Mouse (Mus musculus) heart, embryonic 15.5 days (tissue): ENCODE data around the gene Olfr715. TPM values are rescaled to one million over a fixed set of nuclear protein-coding genes. Genes with fewer than 3 reads are reported as not detected.
"Not testable (repeated sequence)": the region's sequence is repeated elsewhere in the genome, so short reads cannot be mapped to it uniquely, and the experiment has no call there.

ENCODE experiments used
- ATAC-seq: fragments of 200-750 bp; cut with Nextera tagmentation; replicated peaks from 2 replicates; pipeline ENCODE4 v1.8.0; 2017; ENCODE audit warnings: low read depth, moderate TSS enrichment; ENCODE audit not compliant: insufficient number of reproducible peaks, insufficient read depth, low FRiP score
- H3K27ac ChIP-seq: fragments of 300-500 bp; sonication (generic); 2 replicates; pipeline ENCODE4 v1.5.1; 2015; ENCODE audit warnings: mild to moderate bottlenecking, inconsistent platforms
- H3K27me3 ChIP-seq: fragments of 300-500 bp; sonication (generic); 2 replicates; pipeline ENCODE4 v1.6.1; 2015; ENCODE audit warnings: inconsistent platforms
- H3K36me3 ChIP-seq: fragments of 300-500 bp; sonication (generic); 2 replicates; pipeline ENCODE4 v1.6.1; 2015; ENCODE audit warnings: mild to moderate bottlenecking, inconsistent platforms
- H3K4me1 ChIP-seq: fragments of 300-500 bp; sonication (generic); replicated peaks from 2 replicates; pipeline ENCODE4 v1.6.1; 2015; ENCODE audit warnings: inconsistent platforms
- H3K4me2 ChIP-seq: fragments of 300-500 bp; sonication (generic); 2 replicates; pipeline ENCODE4 v1.6.1; 2015; ENCODE audit warnings: inconsistent platforms, mild to moderate bottlenecking, moderate library complexity
- H3K4me3 ChIP-seq: fragments of 300-500 bp; sonication (generic); 2 replicates; pipeline ENCODE4 v1.5.1; 2015; ENCODE audit warnings: mild to moderate bottlenecking, inconsistent platforms
- H3K9ac ChIP-seq: fragments of 300-500 bp; sonication (generic); 2 replicates; pipeline ENCODE4 v1.6.1; 2015; ENCODE audit warnings: mild to moderate bottlenecking, inconsistent platforms
- H3K9me3 ChIP-seq: fragments of 300-500 bp; sonication (generic); replicated peaks from 2 replicates; pipeline ENCODE4 v1.6.1; 2016; ENCODE audit warnings: inconsistent platforms
- WGBS: fragments of 180-500 bp; shearing (Covaris S2); methylation state at CpG from one replicate; pipeline ENCODE4 v1.1.7; 2015; ENCODE audit warnings: mixed read lengths; 5-methylcytosine and 5-hydroxymethylcytosine counted together
- polyA plus RNA-seq: library from polyadenylated mRNA; unstranded; fragments of >200 nt; fragmentation: Nextera tagmentation; extraction: Ambion mirVana; gene quantifications from 2 replicates; pipeline ENCODE4 v1.2.1, GENCODE M21; 2015

The Olfr715 gene
- polyA plus RNA-seq: not detected in 2 replicates

GRCm38 (mm10) chr7:107130983-107131382 is at the start of gene Olfr715:
TSS of gene Olfr715 (minus strand) at chr7:107131083.
- H3K27ac ChIP-seq, H3K4me1 ChIP-seq, H3K27me3 ChIP-seq, H3K36me3 ChIP-seq, H3K9ac ChIP-seq, H3K4me2 ChIP-seq, ATAC-seq, H3K9me3 ChIP-seq, H3K4me3 ChIP-seq: not testable (repeated sequence)
- 74% methylated on average over 3 of the region's 3 CpGs for WGBS

- no peaks in the 10 kb centered on the region for H3K4me1 ChIP-seq
- H3K9me3 ChIP-seq: no peaks in the 10 kb centered on the region
- H3K27me3 ChIP-seq: no peaks in the 10 kb centered on the region
- no peak overlapping the region for H3K27ac ChIP-seq
- H3K36me3 ChIP-seq: no peaks in the 10 kb centered on the region
- no peak overlapping the region for H3K4me2 ChIP-seq
- no peak overlapping the region for H3K9ac ChIP-seq
- no peak for ATAC-seq
- 29% methylated on average over 2 of the region's 2 CpGs for WGBS
- H3K4me3 ChIP-seq: no peak overlapping the region
Measured at GRCm38 (mm10) chr7:107180406-107180805, 49.5 kb upstream of the Olfr715 start.

- WGBS: 73% methylated on average over 10 of the region's 10 CpGs
Measured at GRCm38 (mm10) chr7:107166690-107167089, 35.8 kb upstream of the Olfr715 start, which contains the start of gene Nlrp14. TSS of gene Nlrp14 (plus strand) at chr7:107166990.

GRCm38 (mm10) chr7:107138027-107138426 is 7.1 kb upstream of the Olfr715 start, which contains the start of gene Olfr716:
TSS of gene Olfr716 (plus strand) at chr7:107138327.
- ATAC-seq, H3K9me3 ChIP-seq, H3K4me3 ChIP-seq, H3K27ac ChIP-seq, H3K27me3 ChIP-seq, H3K36me3 ChIP-seq, H3K4me1 ChIP-seq, H3K4me2 ChIP-seq, H3K9ac ChIP-seq: not testable (repeated sequence)
- WGBS: 60% methylated on average over 2 of the region's 2 CpGs

More at GRCm38 (mm10) chr7:107166690-107167089, 35.8 kb upstream of the Olfr715 start, which contains the start of gene Nlrp14:
- no peak within 1 kb of the TSS for H3K4me2 ChIP-seq
- H3K4me1 ChIP-seq: no peaks in the 10 kb centered on the region
- H3K4me3 ChIP-seq: no peak within 1 kb of the TSS
- H3K27ac ChIP-seq: no peak within 1 kb of the TSS
- H3K9ac ChIP-seq: no peak within 1 kb of the TSS
- H3K36me3 ChIP-seq: no peaks in the 10 kb centered on the region
- no peak for ATAC-seq
- H3K9me3 ChIP-seq: no peaks in the 10 kb centered on the region
- H3K27me3 ChIP-seq: no peaks in the 10 kb centered on the region

DNA sequence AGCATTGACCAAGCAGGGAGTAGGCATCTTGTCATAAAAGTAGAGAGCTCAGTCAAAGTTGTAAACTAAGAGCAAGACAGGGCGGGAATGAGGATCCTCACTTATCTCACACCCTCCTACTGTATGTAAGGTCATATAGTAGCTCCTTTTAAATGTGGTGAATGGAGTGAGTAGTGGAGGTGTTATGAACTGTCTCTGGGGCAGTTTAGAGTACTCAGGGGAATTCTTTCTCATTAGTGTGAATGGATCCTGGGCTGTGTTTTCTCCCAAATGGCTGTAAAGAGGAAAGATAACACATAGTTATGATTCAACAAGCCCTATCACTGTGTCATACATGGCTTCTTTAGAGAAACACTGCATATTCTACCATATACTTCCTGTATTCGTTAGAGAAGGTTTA is 20.6 kb downstream of the Olfr715 start, which contains the start of gene Olfr715b:
TSS of gene Olfr715b (minus strand) at position 101 of the 400 bp plus-strand sequence.
- H3K9ac ChIP-seq, H3K27me3 ChIP-seq, H3K9me3 ChIP-seq, H3K27ac ChIP-seq, H3K4me2 ChIP-seq, H3K36me3 ChIP-seq, H3K4me1 ChIP-seq, ATAC-seq, H3K4me3 ChIP-seq: not testable (repeated sequence)
- 63% methylated on average over 2 of the region's 2 CpGs for WGBS

DNA sequence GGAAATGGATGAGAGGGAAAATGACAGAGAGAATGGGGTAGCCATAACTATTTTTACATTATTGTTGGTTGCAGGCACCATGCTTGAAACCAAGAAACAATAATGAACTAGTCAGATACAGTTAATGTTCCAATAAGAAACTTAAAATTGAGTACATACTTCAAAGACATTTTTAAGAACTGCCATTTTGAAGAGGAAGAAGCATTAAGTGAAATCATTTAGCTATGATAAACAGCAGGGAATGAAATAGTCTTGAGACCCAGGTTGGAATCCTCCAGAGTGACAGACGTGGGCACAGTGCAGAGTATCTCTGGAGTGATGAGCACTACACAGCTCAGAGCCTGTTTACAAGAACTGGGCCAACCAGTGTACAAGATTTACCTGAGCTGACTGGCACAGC is 38.0 kb downstream of the Olfr715 start, which contains the start of gene Olfr17:
TSS of gene Olfr17 (plus strand) at position 301 of the 400 bp plus-strand sequence.
- H3K4me2 ChIP-seq: no peak within 1 kb of the TSS
- no peaks in the 10 kb centered on the region for H3K27me3 ChIP-seq
- H3K4me3 ChIP-seq: no peak within 1 kb of the TSS
- no peaks in the 10 kb centered on the region for H3K9me3 ChIP-seq
- H3K36me3 ChIP-seq: no peaks in the 10 kb centered on the region
- H3K9ac ChIP-seq: no peak within 1 kb of the TSS
- no peaks in the 10 kb centered on the region for H3K4me1 ChIP-seq
- no peak for ATAC-seq
- 26% methylated on average over 1 of the region's 1 CpGs for WGBS
- no peak within 1 kb of the TSS for H3K27ac ChIP-seq

Other genes with a start within 250 kb of the Olfr715 start
- not detected in 2 replicates for gene Olfr706, start 242.9 kb downstream of the Olfr715 start, polyA plus RNA-seq
- gene Olfr707, start 229.8 kb downstream of the Olfr715 start, polyA plus RNA-seq: not detected in 2 replicates
- not detected in 2 replicates for gene Olfr1532-ps1, start 223.1 kb downstream of the Olfr715 start, polyA plus RNA-seq
- not detected in 2 replicates for gene Olfr709-ps1, start 198.9 kb downstream of the Olfr715 start, polyA plus RNA-seq
- not detected in 2 replicates for gene Olfr710, start 182.8 kb downstream of the Olfr715 start, polyA plus RNA-seq
- not detected in 2 replicates for gene Olfr6, start 167.1 kb downstream of the Olfr715 start, polyA plus RNA-seq
- not detected in 2 replicates for gene Olfr711, start 155.6 kb downstream of the Olfr715 start, polyA plus RNA-seq
- gene Olfr2, start 125.0 kb downstream of the Olfr715 start, polyA plus RNA-seq: not detected in 2 replicates
- not detected in 2 replicates for gene Olfr713, start 99.9 kb downstream of the Olfr715 start, polyA plus RNA-seq
- not detected in 2 replicates for gene Olfr714, start 60.1 kb downstream of the Olfr715 start, polyA plus RNA-seq
- not detected in 2 replicates for gene Olfr17, start 37.9 kb downstream of the Olfr715 start, polyA plus RNA-seq
- not detected in 2 replicates for gene Olfr715b, start 20.7 kb downstream of the Olfr715 start, polyA plus RNA-seq
- not detected in 2 replicates for gene Olfr716, start 7.2 kb upstream of the Olfr715 start, polyA plus RNA-seq
- gene Nlrp14, start 35.9 kb upstream of the Olfr715 start, polyA plus RNA-seq: not detected in 2 replicates
- not detected in 2 replicates for gene Rbmxl2, start 78.4 kb upstream of the Olfr715 start, polyA plus RNA-seq
- gene Syt9, start 239.6 kb upstream of the Olfr715 start, polyA plus RNA-seq: 0.31 and 0.86 TPM in 2 replicates